ENCODE assay signal across 7 mouse cellular contexts in the genomic region with DNA sequence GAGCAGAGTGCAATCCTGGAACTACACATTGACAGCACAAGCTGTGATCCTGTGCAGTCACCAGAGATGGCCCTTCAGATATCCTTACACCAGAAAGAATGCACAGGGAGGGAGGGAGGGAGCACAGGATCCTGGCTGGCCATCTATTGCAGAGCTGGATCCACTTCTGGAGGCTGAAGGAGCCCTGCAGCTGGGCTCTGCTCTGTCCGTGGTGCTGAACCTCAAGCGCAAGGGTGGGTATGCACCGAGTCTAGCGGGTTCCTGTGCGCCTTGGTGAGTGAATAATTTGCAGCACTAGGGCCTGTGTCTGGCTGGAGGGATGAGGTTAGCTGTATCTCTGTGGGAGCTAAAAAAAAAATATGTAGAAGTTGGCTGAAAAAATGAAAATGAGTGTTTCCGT. TPM values are rescaled to one million over a fixed set of nuclear protein-coding genes. Genes with fewer than 3 reads are reported as not detected.
DNase-seq lines count a peak whose midpoint lies in the region; ATAC-seq lines count a peak whose summit lies in the region.

No protein-coding gene starts in this region.

- ATAC-seq in common myeloid progenitor, adult 5-6 weeks (replicated peaks; ENCODE audit: low read depth, poor library complexity, severe bottlenecking), result peak; percentile 93

- DNase-seq in 3T3-L1 (ENCODE audit: low read depth, low spot score), result peak; percentile 54
- peak; percentile 45 for DNase-seq in 416B (ENCODE audit: low read depth)
- peak; percentile 87 for DNase-seq in heart, postnatal 4 days
- peak; percentile 10 to 24 for DNase-seq in lung, adult 18-20 months
- DNase-seq in testis, postnatal 10 days (ENCODE audit: low spot score), result peak; percentile 87
- no peak for DNase-seq in natural killer cell, adult 2 months (ENCODE audit: low spot score in 2 of 2)

RNA-seq across cellular contexts. Expression of a gene that starts 12.4 kb away (rescaled TPM):
- total RNA-seq in common myeloid progenitor, adult 5-6 weeks (2017), result not detected in 2 replicates
- 1 to 10 TPM; 1.7 to 1.8 TPM for total RNA-seq in heart, postnatal 4 days (2021)

Comparison
In these comparisons a context has a peak if more than half of its experiments do, and no peak if none do; other contexts are left out.
1. DNase-seq: peak in 3T3-L1 (single experiment), 416B (single experiment), heart, postnatal 4 days (single experiment), lung, adult 18-20 months (2 of 2) and testis, postnatal 10 days (single experiment); none in natural killer cell, adult 2 months (0 of 2).